Mouse (Mus musculus) spleen, embryonic (tissue): Measurements from ENCODE around the gene Gdi2.

Source experiments
- CTCF ChIA-PET: fragments of 350-600 bp; sonication (Branson Sonifier 250); formaldehyde crosslinking; loops from one replicate; lab custom pipeline; 2022; lab: Charles Lee

Gene Gdi2

DNA sequence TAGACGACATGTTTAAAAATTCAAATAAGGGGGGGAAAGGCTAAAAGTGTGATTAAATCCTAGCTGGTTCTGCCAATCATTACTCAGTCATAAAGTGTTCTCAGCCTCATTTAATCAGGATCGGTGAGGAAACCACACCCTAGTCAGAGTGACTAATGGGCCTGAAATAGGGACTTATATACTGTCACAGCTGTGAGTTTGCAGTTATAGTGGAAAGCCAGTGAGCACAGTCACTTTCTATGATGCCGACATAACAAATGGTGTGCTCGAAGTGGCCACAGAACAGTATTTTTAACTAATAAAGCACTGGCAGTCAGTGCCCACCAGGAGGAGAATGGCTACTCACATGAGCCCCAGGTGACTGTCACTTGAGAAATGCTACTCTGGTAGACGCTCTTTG, 7.1 kb downstream of the Gdi2 start:
- CTCF ChIA-PET, result no interaction called here

DNA sequence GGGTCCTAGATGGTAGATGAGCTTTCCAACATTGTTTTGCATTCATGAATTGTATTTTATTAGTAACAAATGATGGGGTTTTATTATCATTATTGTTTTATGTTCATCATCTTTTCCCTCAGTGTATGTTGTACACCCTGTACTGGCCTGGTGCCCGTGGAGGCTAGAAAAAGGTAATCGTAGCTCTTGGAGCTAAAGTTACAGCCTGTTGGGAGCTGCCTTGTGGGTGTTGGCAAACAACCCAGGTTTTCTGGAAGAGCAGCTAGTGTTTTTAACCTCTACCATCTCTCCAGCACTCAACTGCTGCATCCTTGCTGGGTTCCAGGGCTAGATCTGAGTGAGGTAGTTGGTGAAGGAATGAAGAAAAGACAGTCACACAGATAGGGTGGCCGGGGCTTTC, 9.5 kb downstream of the Gdi2 start:
- CTCF ChIA-PET, result no interaction called here

DNA sequence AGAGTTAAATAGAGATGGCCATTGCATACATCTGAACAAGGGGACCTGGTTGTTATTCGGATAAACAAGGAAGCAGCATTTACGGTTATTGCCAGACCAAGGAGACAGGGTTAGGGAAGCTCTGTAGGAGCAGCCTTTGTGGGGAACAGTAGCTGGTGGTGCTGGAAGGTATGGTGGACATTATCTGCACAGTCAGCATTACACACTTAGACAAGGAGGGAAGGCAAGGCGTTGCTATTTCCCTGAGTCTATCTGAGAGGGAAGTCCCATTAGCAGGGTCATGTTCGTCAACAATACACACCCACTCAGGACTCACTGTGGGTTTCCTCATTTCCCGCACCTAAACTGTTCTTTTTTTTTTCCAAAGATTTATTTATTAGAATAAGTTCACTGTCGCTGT, 10.0 kb downstream of the Gdi2 start:
- CTCF ChIA-PET, result no interaction called here

DNA sequence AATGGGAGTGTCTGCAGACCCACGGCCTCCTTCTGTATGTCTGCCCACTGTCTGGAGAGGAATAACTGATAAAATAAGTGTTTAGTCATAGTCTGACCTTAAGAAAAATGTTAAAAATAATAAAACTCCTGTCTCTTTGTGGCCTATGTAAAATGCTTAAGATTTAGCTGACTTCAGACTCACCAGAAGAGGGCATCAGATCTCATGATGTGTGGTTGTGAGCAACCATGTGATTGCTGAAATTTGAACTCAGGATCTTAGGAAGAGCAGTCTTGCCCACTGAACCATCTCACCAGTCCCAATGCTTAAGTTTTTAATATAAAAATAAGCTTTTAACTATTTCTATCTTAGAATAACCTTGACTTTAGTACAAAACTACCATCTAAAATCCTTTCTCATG, 25.3 kb downstream of the Gdi2 start:
- CTCF ChIA-PET, result interaction anchor here (0.6 kb wide), 1 partner anchor 346 kb away, joined by 4 read pairs; no protein-coding TSS in a partner anchor

DNA sequence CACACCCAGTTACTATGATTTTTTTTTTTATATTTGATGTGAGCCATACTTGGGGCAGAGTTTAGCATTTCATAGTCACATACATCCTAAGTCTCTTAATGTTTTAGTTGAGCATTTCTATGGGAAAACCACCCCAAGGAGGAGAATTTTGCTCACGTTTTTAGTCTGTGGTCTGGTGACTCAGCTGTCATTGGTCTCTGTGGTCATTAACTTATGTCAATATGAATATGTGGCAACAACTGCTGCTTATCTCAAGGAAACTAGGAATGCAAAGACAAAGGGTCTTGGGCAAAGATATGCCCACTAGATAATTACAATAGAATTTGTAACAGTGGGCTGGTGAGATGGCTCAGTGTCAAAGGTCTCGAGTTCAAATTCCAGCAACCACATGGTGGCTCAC, 26.1 kb downstream of the Gdi2 start:
- CTCF ChIA-PET, result no interaction called here

DNA sequence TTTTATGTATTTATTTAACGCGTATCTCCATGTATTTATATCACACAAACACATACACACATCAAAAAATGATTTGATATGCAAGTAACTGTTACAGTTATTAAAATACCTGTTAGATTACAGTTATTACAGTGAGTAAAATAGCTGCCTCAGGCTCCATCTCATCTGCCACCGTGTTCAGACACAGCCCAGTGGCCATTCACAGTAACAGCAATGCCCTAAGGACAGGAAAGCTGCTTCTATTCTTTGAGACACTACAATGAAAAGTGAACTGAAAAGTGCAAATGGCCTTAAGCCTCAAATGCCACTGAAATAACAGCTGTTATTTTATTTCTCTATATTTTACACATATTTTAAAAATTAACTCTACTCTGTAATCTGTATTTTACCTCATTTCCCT, 52.9 kb downstream of the Gdi2 start:
- CTCF ChIA-PET, result interaction anchor here (1.2 kb wide), 1 partner anchor 19 kb away, joined by 3 read pairs; no protein-coding TSS in a partner anchor

DNA sequence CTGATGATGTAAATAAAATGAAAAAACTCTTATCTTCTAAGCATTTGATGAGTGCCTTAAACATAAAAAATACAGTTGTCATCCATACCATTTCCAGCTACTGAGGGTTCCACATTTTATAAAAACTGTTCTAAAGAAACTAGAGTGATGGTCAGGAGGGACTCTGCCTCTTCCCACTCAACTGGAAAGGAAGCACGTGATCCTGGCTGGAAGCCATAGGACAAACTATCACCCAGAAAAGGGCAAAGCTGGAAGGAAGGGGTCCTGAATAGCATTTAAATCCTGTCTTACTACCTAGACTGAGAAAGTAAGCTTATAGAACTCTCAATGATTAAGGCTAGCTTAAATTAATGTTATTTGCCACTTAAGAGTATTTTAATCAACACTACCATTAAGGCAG, 56.4 kb downstream of the Gdi2 start:
- CTCF ChIA-PET, result interaction anchor here (0.7 kb wide), 1 partner anchor 39 kb away, joined by 3 read pairs; the partner anchor contains the start of gene Asb13

DNA sequence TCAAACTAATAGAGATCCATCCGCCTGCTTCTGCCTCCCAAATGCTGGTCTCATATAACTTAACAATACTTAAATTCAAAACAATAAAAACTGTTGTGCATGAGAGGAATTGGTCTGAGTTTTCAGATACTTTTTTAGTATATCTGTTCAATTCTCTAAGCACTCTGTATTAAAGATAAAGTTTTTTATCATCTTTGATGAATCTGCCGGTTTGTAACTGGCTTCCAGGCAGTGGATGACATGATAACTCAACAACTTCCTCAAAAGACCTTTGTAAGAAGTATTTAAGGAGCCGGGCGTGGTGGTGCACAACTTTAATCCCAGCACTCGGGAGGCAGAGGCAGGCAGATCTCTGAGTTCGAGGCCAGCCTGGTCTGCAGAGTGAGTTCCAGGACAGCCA, 58.4 kb downstream of the Gdi2 start:
- CTCF ChIA-PET, result no interaction called here

DNA sequence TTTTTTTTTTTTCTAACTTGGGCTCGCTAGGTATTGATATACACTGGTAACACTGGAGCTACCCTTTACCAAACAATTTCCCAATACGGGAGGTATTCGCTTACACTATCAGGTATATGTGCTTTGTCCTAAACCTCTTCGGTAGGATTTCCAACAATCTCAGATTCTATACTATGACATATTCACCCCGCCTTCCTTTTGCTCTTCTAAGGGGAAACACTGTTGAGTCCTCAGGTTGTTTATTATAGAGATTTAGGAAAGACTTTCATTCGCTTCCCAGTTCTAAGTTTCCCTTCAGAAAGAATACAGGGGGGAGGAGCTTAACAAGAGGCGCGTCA, 71.9 kb downstream of the Gdi2 start:
- CTCF ChIA-PET, result interaction anchor here (0.7 to 0.9 kb wide), 2 partner anchors 19 to 39 kb away, joined by 3 to 6 read pairs; no protein-coding TSS in a partner anchor

DNA sequence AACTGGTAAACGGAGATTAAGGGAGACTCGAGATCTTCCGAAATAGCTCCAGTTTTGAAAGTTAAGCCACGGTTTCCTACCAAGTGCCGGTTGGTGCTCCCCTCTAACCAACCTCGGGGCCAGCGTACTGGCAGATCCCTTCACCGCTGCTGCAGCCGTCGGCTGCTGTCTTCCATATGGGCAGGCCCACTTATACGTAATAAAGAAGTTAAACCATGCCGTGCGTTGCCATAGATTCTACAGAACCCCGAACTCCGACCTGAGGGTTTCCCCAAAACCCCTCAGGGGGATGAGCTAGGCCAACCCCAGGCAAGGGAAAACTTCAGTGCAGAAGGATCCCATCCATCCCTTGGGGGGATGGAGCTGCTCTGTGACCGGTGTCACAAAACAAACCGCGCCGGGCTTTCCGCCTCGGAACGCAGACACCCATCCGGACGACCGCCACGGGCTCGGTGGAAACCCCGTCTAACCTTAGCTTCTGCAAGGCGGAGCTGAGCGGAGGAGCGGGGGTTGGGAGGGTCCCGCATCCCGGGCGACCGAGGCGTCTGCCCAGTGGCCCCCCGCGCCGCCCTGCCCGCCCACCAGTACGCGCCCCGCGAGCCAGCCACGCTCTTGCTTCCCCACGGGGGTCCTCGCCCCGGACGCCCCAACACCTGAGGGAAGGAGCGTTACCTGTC, 72.4 kb downstream of the Gdi2 start:
- CTCF ChIA-PET, result interaction anchor here (0.6 to 0.9 kb wide), 2 partner anchors 20 to 21 kb away, joined by 3 to 6 read pairs; no protein-coding TSS in a partner anchor

DNA sequence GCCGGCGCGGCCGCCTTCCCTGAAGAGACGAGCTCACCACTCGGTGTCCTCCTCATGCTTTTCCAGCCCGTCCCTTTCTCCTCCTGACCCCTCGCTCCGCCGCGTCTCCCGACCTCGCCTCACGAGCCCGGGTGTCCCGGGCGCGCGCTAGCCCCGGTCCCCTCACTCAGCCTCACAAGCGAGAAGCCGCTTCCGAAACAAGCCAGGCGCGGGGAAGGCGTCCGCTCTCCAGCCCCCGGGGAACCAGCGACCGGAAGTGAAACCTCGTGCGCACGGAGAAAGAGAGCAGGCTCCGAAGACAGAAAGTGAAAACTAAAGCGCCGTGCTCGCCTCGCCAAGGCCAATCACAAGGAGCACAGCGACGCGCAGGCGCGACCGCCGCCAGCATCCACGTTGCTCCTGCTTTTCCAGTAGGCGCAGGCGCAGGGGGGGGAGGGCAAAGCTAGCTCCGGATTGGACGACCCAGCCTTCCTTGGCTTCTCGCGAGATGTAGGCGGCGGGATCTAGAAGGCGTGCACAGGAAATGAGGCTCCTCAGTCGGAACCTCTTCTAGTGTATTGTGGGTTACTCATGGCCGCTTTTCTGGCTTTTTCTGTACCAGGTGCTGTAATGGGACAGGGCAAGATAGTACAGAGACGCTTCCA, 73.1 kb downstream of the Gdi2 start, which contains the start of gene Fam208b:
TSS of gene Fam208b (minus strand) at position 314 of the 644 bp plus-strand sequence.
- CTCF ChIA-PET, result interaction anchor here (0.6 kb wide), 1 partner anchor 22 kb away, joined by 6 read pairs; no protein-coding TSS in a partner anchor
